Mouse (Mus musculus) embryonic facial prominence, embryonic 13.5 days (tissue): ENCODE data around the gene Fzr1. TPM values are rescaled to one million over a fixed set of nuclear protein-coding genes. Genes with fewer than 3 reads are reported as not detected.

Source experiments
- ATAC-seq: fragments of 200-750 bp; cut with Nextera tagmentation; 2 replicates; pipeline ENCODE4 v1.8.0; 2017; ENCODE audit warnings: low read depth; ENCODE audit not compliant: insufficient number of reproducible peaks, insufficient read depth, low FRiP score, low TSS enrichment
- H3K27ac ChIP-seq: fragments of 300-500 bp; sonication (generic); 2 replicates; pipeline ENCODE4 v1.5.1; 2015; ENCODE audit warnings: moderate library complexity, mild to moderate bottlenecking, inconsistent platforms
- H3K27me3 ChIP-seq: fragments of 300-500 bp; sonication (generic); 2 replicates; pipeline ENCODE4 v1.6.1; 2015; ENCODE audit warnings: mild to moderate bottlenecking, inconsistent platforms
- H3K36me3 ChIP-seq: fragments of 300-500 bp; sonication (generic); 2 replicates; pipeline ENCODE4 v1.6.1; 2015; ENCODE audit warnings: mild to moderate bottlenecking, inconsistent platforms
- H3K4me1 ChIP-seq: fragments of 300-500 bp; sonication (generic); 2 replicates; pipeline ENCODE4 v1.6.1; 2015; ENCODE audit warnings: inconsistent platforms
- H3K4me2 ChIP-seq: fragments of 300-500 bp; sonication (generic); 2 replicates; pipeline ENCODE4 v1.6.1; 2015; ENCODE audit warnings: moderate library complexity, mild to moderate bottlenecking, inconsistent platforms
- H3K4me3 ChIP-seq: fragments of 300-500 bp; sonication (generic); 2 replicates; pipeline ENCODE4 v1.5.1; 2015; ENCODE audit warnings: mild to moderate bottlenecking, inconsistent platforms
- H3K9ac ChIP-seq: fragments of 300-500 bp; sonication (generic); 2 replicates; pipeline ENCODE4 v1.6.1; 2015; ENCODE audit warnings: mild to moderate bottlenecking, inconsistent platforms
- H3K9me3 ChIP-seq: fragments of 300-500 bp; sonication (generic); 2 replicates; pipeline ENCODE4 v1.6.1; 2016; ENCODE audit warnings: inconsistent platforms
- WGBS: fragments of 180-500 bp; shearing (Covaris S2); methylation state at CpG from one replicate; pipeline ENCODE4 v1.1.7; 2015; ENCODE audit warnings: mixed read lengths; 5-methylcytosine and 5-hydroxymethylcytosine counted together
- polyA plus RNA-seq: library from polyadenylated mRNA; unstranded; fragments of >200 nt; fragmentation: Nextera tagmentation; extraction: Ambion mirVana; gene quantifications from 2 replicates; pipeline ENCODE4 v1.2.1, GENCODE M21; 2015

The Fzr1 gene
- polyA plus RNA-seq, 1 experiment from 2014 or later, result 119 TPM

GRCm38 (mm10) chr10:81406504-81407440 lies 28.5 kb upstream of the Fzr1 start:
- 17% methylated on average over 24 of the region's 24 CpGs for WGBS
- H3K9me3 ChIP-seq, result no peaks in the 10 kb centered on the region
- peaks cover 60% of the 10 kb centered on the region for H3K36me3 ChIP-seq
- H3K27ac ChIP-seq, result 0 out of 2 replicates have a peak overlapping the region, but pooled peaks have one; percentile 7
- H3K4me2 ChIP-seq, result peak overlapping the region; percentile 41
- no peak for ATAC-seq
- H3K9ac ChIP-seq, result peak overlapping the region; percentile 55
- H3K4me1 ChIP-seq, result peaks cover 87% of the 10 kb centered on the region
- peak overlapping the region; percentile 17 for H3K4me3 ChIP-seq
- peaks cover 21% of the 10 kb centered on the region for H3K27me3 ChIP-seq

GRCm38 (mm10) chr10:81405588-81406201 lies 27.4 kb upstream of the Fzr1 start:
- Histone ChIP-seq H3K27ac (no peak overlapping the region), H3K27me3 (peaks cover 21% of the 10 kb centered on the region)

GRCm38 (mm10) chr10:81404720-81405119 lies 26.4 kb upstream of the Fzr1 start:
- H3K4me1 ChIP-seq, result peaks cover 86% of the 10 kb centered on the region
- peaks cover 21% of the 10 kb centered on the region for H3K27me3 ChIP-seq
- 0 out of 2 replicates have a peak overlapping the region, but pooled peaks have one; percentile 16 for H3K27ac ChIP-seq
- no peak overlapping the region for H3K4me3 ChIP-seq
- no peak for ATAC-seq
- H3K36me3 ChIP-seq, result peaks cover 72% of the 10 kb centered on the region
- no peaks in the 10 kb centered on the region for H3K9me3 ChIP-seq
- no peak overlapping the region for H3K4me2 ChIP-seq
- WGBS, result 60% methylated on average over 18 of the region's 18 CpGs
- H3K9ac ChIP-seq, result no peak overlapping the region

More at GRCm38 (mm10) chr10:81405588-81406201, 27.4 kb upstream of the Fzr1 start:
- no peak overlapping the region for H3K4me3 ChIP-seq
- H3K9me3 ChIP-seq, result no peaks in the 10 kb centered on the region
- H3K4me1 ChIP-seq, result peaks cover 87% of the 10 kb centered on the region
- no peak for ATAC-seq
- peaks cover 65% of the 10 kb centered on the region for H3K36me3 ChIP-seq
- H3K9ac ChIP-seq, result no peak overlapping the region
- WGBS, result 43% methylated on average over 13 of the region's 13 CpGs
- no peak overlapping the region for H3K4me2 ChIP-seq

- H3K9ac ChIP-seq, result no peak overlapping the region
- H3K4me3 ChIP-seq, result no peak overlapping the region
- no peak overlapping the region for H3K27ac ChIP-seq
- peaks cover 78% of the 10 kb centered on the region for H3K36me3 ChIP-seq
- no peaks in the 10 kb centered on the region for H3K9me3 ChIP-seq
- ATAC-seq, result no peak
- 21% methylated on average over 9 of the region's 9 CpGs for WGBS
- peaks cover 21% of the 10 kb centered on the region for H3K27me3 ChIP-seq
- peaks cover 82% of the 10 kb centered on the region for H3K4me1 ChIP-seq
- H3K4me2 ChIP-seq, result no peak overlapping the region
These were observed 25.8 kb upstream of the Fzr1 start for GRCm38 (mm10) chr10:81404082-81404481.

- Histone ChIP-seq H3K4me2 (no peak overlapping the region), H3K36me3 (peaks cover 75% of the 10 kb centered on the region), H3K27me3 (peaks cover 18% of the 10 kb centered on the region), H3K4me3 (no peak overlapping the region), H3K27ac (peak overlapping the region; percentile 96), H3K9ac (peak overlapping the region; percentile 46; the same call in 1 of the 2 replicates), H3K4me1 (peaks cover 77% of the 10 kb centered on the region), H3K9me3 (no peaks in the 10 kb centered on the region)
- 56% methylated on average over 10 of the region's 10 CpGs for WGBS
- no peak for ATAC-seq
These were observed 25.2 kb upstream of the Fzr1 start for GRCm38 (mm10) chr10:81403511-81403910.

- peak overlapping the region; percentile 58 for H3K9ac ChIP-seq
- peaks cover 68% of the 10 kb centered on the region for H3K36me3 ChIP-seq
- H3K4me2 ChIP-seq, result peak overlapping the region; percentile 44
- peak overlapping the region; percentile 13; the same call in 1 of the 2 replicates for H3K4me3 ChIP-seq
- H3K4me1 ChIP-seq, result peaks cover 64% of the 10 kb centered on the region
- no peak for ATAC-seq
- H3K27me3 ChIP-seq, result peaks cover 9% of the 10 kb centered on the region
- no peaks in the 10 kb centered on the region for H3K9me3 ChIP-seq
- 19% methylated on average over 7 of the region's 7 CpGs for WGBS
- H3K27ac ChIP-seq, result peak overlapping the region; percentile 96
These were observed 24.0 kb upstream of the Fzr1 start for GRCm38 (mm10) chr10:81402227-81402765.

GRCm38 (mm10) chr10:81401521-81402226 lies 23.4 kb upstream of the Fzr1 start:
- peak; percentile 81 for ATAC-seq
- peak overlapping the region; percentile 96 for H3K27ac ChIP-seq
- peaks cover 59% of the 10 kb centered on the region for H3K4me1 ChIP-seq
- H3K27me3 ChIP-seq, result peaks cover 3% of the 10 kb centered on the region
- WGBS, result 8% methylated on average over 18 of the region's 18 CpGs
- H3K9ac ChIP-seq, result peak overlapping the region; percentile 58
- peak overlapping the region; percentile 13; the same call in 1 of the 2 replicates for H3K4me3 ChIP-seq
- no peaks in the 10 kb centered on the region for H3K9me3 ChIP-seq
- peaks cover 67% of the 10 kb centered on the region for H3K36me3 ChIP-seq
- H3K4me2 ChIP-seq, result peak overlapping the region; percentile 44

- ATAC-seq, result no peak
- whole genome bisulfite sequencing, result 31% methylated on average over 10 of the region's 10 CpGs
- no peaks in the 10 kb centered on the region for H3K9me3 ChIP-seq
- peak overlapping the region; percentile 96 for H3K27ac ChIP-seq
- peaks cover 56% of the 10 kb centered on the region for H3K4me1 ChIP-seq
- peak overlapping the region; percentile 51; the same call in 1 of the 2 replicates for H3K9ac ChIP-seq
- peak overlapping the region; percentile 44 for H3K4me2 ChIP-seq
- H3K4me3 ChIP-seq, result no peak overlapping the region
- H3K36me3 ChIP-seq, result peaks cover 66% of the 10 kb centered on the region
- no peaks in the 10 kb centered on the region; the same call in 1 of the 2 replicates for H3K27me3 ChIP-seq
These were observed 22.8 kb upstream of the Fzr1 start for GRCm38 (mm10) chr10:81401205-81401520.

- WGBS, result 55% methylated on average over 22 of the region's 22 CpGs
- H3K4me3 ChIP-seq, result no peak overlapping the region
- H3K27ac ChIP-seq, result peak overlapping the region; percentile 96
- H3K9me3 ChIP-seq, result no peaks in the 10 kb centered on the region
- no peak for ATAC-seq
- H3K36me3 ChIP-seq, result peaks cover 61% of the 10 kb centered on the region
- H3K9ac ChIP-seq, result 0 out of 2 replicates have a peak overlapping the region, but pooled peaks have one; percentile 51
- H3K4me1 ChIP-seq, result peaks cover 53% of the 10 kb centered on the region
- no peak overlapping the region for H3K4me2 ChIP-seq
- H3K27me3 ChIP-seq, result no peaks in the 10 kb centered on the region; the same call in 1 of the 2 replicates
These were observed 22.3 kb upstream of the Fzr1 start for GRCm38 (mm10) chr10:81400371-81401204.

- H3K9me3 ChIP-seq, result no peaks in the 10 kb centered on the region
- no peak for ATAC-seq
- 80% methylated on average over 18 of the region's 18 CpGs for WGBS
- H3K27me3 ChIP-seq, result no peaks in the 10 kb centered on the region; the same call in 1 of the 2 replicates
- no peak overlapping the region for H3K9ac ChIP-seq
- peaks cover 53% of the 10 kb centered on the region for H3K4me1 ChIP-seq
- H3K27ac ChIP-seq, result no peak overlapping the region
- H3K4me2 ChIP-seq, result no peak overlapping the region
- H3K36me3 ChIP-seq, result peaks cover 56% of the 10 kb centered on the region
- no peak overlapping the region for H3K4me3 ChIP-seq
These were observed 21.5 kb upstream of the Fzr1 start for GRCm38 (mm10) chr10:81399798-81400308.
